Mouse (Mus musculus) heart, embryonic 16.5 days (tissue): Measurements from ENCODE around the gene Gm21775. TPM values are rescaled to one million over a fixed set of nuclear protein-coding genes. Genes with fewer than 3 reads are reported as not detected.
"Not testable (repeated sequence)": the region's sequence is repeated elsewhere in the genome, so short reads cannot be mapped to it uniquely, and the experiment has no call there.

Source experiments
- ATAC-seq: fragments of 200-750 bp; cut with Nextera tagmentation; replicated peaks from 2 replicates; pipeline ENCODE4 v1.8.0; 2017; ENCODE audit warnings: moderate number of reproducible peaks; ENCODE audit not compliant: insufficient read depth, low FRiP score; ENCODE audit errors: extremely low read depth
- H3K27ac ChIP-seq: fragments of 300-500 bp; sonication (generic); 2 replicates; pipeline ENCODE4 v1.5.1; 2014; ENCODE audit warnings: mild to moderate bottlenecking, low read length, control low read depth, moderate library complexity
- H3K27me3 ChIP-seq: fragments of 300-500 bp; sonication (generic); 2 replicates; pipeline ENCODE4 v1.6.1; 2014; ENCODE audit warnings: low read length, mixed read lengths; ENCODE audit not compliant: control insufficient read depth, insufficient read depth
- H3K36me3 ChIP-seq: fragments of 300-500 bp; sonication (generic); 2 replicates; pipeline ENCODE4 v1.6.1; 2014; ENCODE audit not compliant: control insufficient read depth, insufficient read depth
- H3K4me1 ChIP-seq: fragments of 300-500 bp; sonication (generic); 2 replicates; pipeline ENCODE4 v1.6.1; 2014; ENCODE audit warnings: low read length, mixed read lengths; ENCODE audit not compliant: control insufficient read depth, insufficient read depth
- H3K4me2 ChIP-seq: fragments of 300-500 bp; sonication (generic); 2 replicates; pipeline ENCODE4 v1.6.1; 2014; ENCODE audit warnings: low read depth, mild to moderate bottlenecking, control low read depth, low read length
- H3K4me3 ChIP-seq: fragments of 300-500 bp; sonication (generic); 2 replicates; pipeline ENCODE4 v1.5.1; 2014; ENCODE audit warnings: mild to moderate bottlenecking, control low read depth, low read length
- H3K9ac ChIP-seq: fragments of 300-500 bp; sonication (generic); 2 replicates; pipeline ENCODE4 v1.6.1; 2014; ENCODE audit warnings: low read length, control low read depth
- H3K9me3 ChIP-seq: fragments of 300-500 bp; sonication (generic); replicated peaks from 2 replicates; pipeline ENCODE4 v1.6.1; 2016; ENCODE audit warnings: low read length; ENCODE audit not compliant: control insufficient read depth
- WGBS: fragments of 180-500 bp; shearing (Covaris S2); extraction: QIAGEN DNeasy Blood & Tissue Kit; methylation state at CpG from one replicate; pipeline ENCODE4 v1.1.7; 2014; 5-methylcytosine and 5-hydroxymethylcytosine counted together
- polyA plus RNA-seq: library from polyadenylated mRNA; unstranded; fragments of >200 nt; fragmentation: Nextera tagmentation; extraction: Ambion mirVana; gene quantifications from 2 replicates; pipeline ENCODE4 v1.2.1, GENCODE M21; 2015

The Gm21775 gene
- not detected in 2 replicates for polyA plus RNA-seq

GRCm38 (mm10) chrY:10553153-10553552 lies at the start of gene Gm21775:
TSS of gene Gm21775 (plus strand) at chrY:10553453.
- H3K27me3 ChIP-seq, H3K4me3 ChIP-seq, ATAC-seq, H3K9me3 ChIP-seq, H3K4me2 ChIP-seq, H3K27ac ChIP-seq, H3K36me3 ChIP-seq, H3K9ac ChIP-seq, H3K4me1 ChIP-seq: not testable (repeated sequence)
- 63% methylated on average over 1 of the region's 5 CpGs for WGBS

DNA sequence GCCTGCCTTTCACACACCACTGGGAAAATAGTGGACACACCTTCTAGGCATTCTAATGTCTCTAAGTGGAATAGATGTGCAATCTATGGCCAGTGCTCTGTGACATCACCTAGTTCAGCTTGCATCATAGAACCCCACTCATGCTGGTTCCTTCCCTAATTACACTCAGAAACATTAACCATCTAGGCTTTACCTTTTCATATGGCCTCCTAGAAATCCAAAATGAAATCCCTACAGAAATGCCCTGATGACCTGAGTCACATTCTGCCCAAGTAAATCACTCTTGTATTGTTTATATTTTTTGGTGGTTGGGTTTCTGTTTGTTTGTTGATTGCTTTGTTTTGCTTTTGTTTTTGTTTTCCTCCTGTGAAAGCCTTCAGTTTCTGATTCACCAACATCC lies 17.3 kb upstream of the Gm21775 start, which contains the start of gene Gm20737:
Gene Gm20737 (minus strand): TSS at position 101 of the 400 bp plus-strand sequence.
- H3K27me3 ChIP-seq, H3K4me3 ChIP-seq, H3K9me3 ChIP-seq, H3K4me2 ChIP-seq, H3K27ac ChIP-seq, H3K4me1 ChIP-seq, ATAC-seq, H3K36me3 ChIP-seq, H3K9ac ChIP-seq: not testable (repeated sequence)

Other genes starting within 250 kb of the Gm21775 start
- gene Gm20834, start 228.9 kb upstream of the Gm21775 start, polyA plus RNA-seq = not detected in 2 replicates
- gene Gm28510, start 140.7 kb upstream of the Gm21775 start, polyA plus RNA-seq = not detected in 2 replicates
- not detected in 2 replicates for gene Gm20737, start 17.4 kb upstream of the Gm21775 start, polyA plus RNA-seq
- gene Gm21900, start 62.9 kb downstream of the Gm21775 start, polyA plus RNA-seq = not detected in 2 replicates
- not detected in 2 replicates for gene Gm20777, start 199.0 kb downstream of the Gm21775 start, polyA plus RNA-seq